Mouse (Mus musculus) forebrain, embryonic 15.5 days (tissue): ENCODE measurements at regions not wholly inside any gene's neighbourhood (a gene's known extent, or its start where the extent isn't known, plus 50 kb on each side); places are given as distances from the start of the nearest gene placed in this dataset.
"Not testable (repeated sequence)": the region's sequence is repeated elsewhere in the genome, so short reads cannot be mapped to it uniquely, and the experiment has no call there.

Experiments used
- ATAC-seq: fragments of 200-750 bp; cut with Nextera tagmentation; replicated peaks from 2 replicates; pipeline ENCODE4 v1.8.0; 2017; ENCODE audit warnings: mild to moderate bottlenecking, moderate TSS enrichment, moderate library complexity
- H3K27ac ChIP-seq: fragments of 300-500 bp; sonication (generic); replicated peaks from 2 replicates; pipeline ENCODE4 v1.5.1; 2015; ENCODE audit warnings: mild to moderate bottlenecking, inconsistent platforms
- H3K27me3 ChIP-seq: fragments of 300-500 bp; sonication (generic); 2 replicates; pipeline ENCODE4 v1.6.1; 2015; ENCODE audit warnings: inconsistent platforms
- H3K36me3 ChIP-seq: fragments of 300-500 bp; sonication (generic); 2 replicates; pipeline ENCODE4 v1.6.1; 2015; ENCODE audit warnings: mild to moderate bottlenecking, inconsistent platforms
- H3K4me1 ChIP-seq: fragments of 300-500 bp; sonication (generic); 2 replicates; pipeline ENCODE4 v1.6.1; 2015; ENCODE audit warnings: inconsistent platforms
- H3K4me2 ChIP-seq: fragments of 300-500 bp; sonication (generic); replicated peaks from 2 replicates; pipeline ENCODE4 v1.6.1; 2015; ENCODE audit warnings: mild to moderate bottlenecking, inconsistent platforms
- H3K4me3 ChIP-seq: fragments of 300-500 bp; sonication (generic); 2 replicates; pipeline ENCODE4 v1.5.1; 2015; ENCODE audit warnings: mild to moderate bottlenecking, inconsistent platforms
- H3K9ac ChIP-seq: fragments of 300-500 bp; sonication (generic); replicated peaks from 2 replicates; pipeline ENCODE4 v1.6.1; 2015; ENCODE audit warnings: mild to moderate bottlenecking, inconsistent platforms
- H3K9me3 ChIP-seq: fragments of 300-500 bp; sonication (generic); 2 replicates; pipeline ENCODE4 v1.6.1; 2016; ENCODE audit warnings: inconsistent platforms
- WGBS: fragments of 180-500 bp; shearing (Covaris S2); methylation state at CpG from one replicate; pipeline ENCODE4 v1.1.7; 2015; ENCODE audit warnings: mixed read lengths; 5-methylcytosine and 5-hydroxymethylcytosine counted together

GRCm38 (mm10) chrX:129546016-129546415, 203.5 kb upstream of the Diaph2 start:
- no peaks in the 10 kb centered on the region for H3K27me3 ChIP-seq
- H3K4me2 ChIP-seq = no peak overlapping the region
- no peaks in the 10 kb centered on the region for H3K36me3 ChIP-seq
- no peak overlapping the region for H3K4me3 ChIP-seq
- no peak overlapping the region for H3K9ac ChIP-seq
- ATAC-seq = no peak
- H3K4me1 ChIP-seq = no peaks in the 10 kb centered on the region
- H3K9me3 ChIP-seq = no peaks in the 10 kb centered on the region
- no peak overlapping the region for H3K27ac ChIP-seq

GRCm38 (mm10) chrX:129547606-129548005, 201.9 kb upstream of the Diaph2 start:
- H3K4me1 ChIP-seq = no peaks in the 10 kb centered on the region
- H3K4me2 ChIP-seq = no peak overlapping the region
- no peak overlapping the region for H3K27ac ChIP-seq
- WGBS = 88% methylated on average over 2 of the region's 2 CpGs
- no peak overlapping the region for H3K9ac ChIP-seq
- H3K27me3 ChIP-seq = no peaks in the 10 kb centered on the region
- H3K4me3 ChIP-seq = no peak overlapping the region
- H3K9me3 ChIP-seq = no peaks in the 10 kb centered on the region
- no peaks in the 10 kb centered on the region for H3K36me3 ChIP-seq
- ATAC-seq = no peak

- H3K4me2 ChIP-seq = no peak overlapping the region
- no peak for ATAC-seq
Observed at GRCm38 (mm10) chrX:129556001-129556400, 193.5 kb upstream of the Diaph2 start.

GRCm38 (mm10) chrX:129599491-129599890, 150.1 kb upstream of the Diaph2 start:
- Histone ChIP-seq H3K4me3 (no peak overlapping the region), H3K9ac (no peak overlapping the region), H3K9me3 (no peaks in the 10 kb centered on the region), H3K27ac (no peak overlapping the region), H3K4me2 (no peak overlapping the region), H3K27me3 (no peaks in the 10 kb centered on the region), H3K4me1 (no peaks in the 10 kb centered on the region), H3K36me3 (no peaks in the 10 kb centered on the region)
- no peak for ATAC-seq
- 78% methylated on average over 4 of the region's 4 CpGs for WGBS

More at GRCm38 (mm10) chrX:129556001-129556400, 193.5 kb upstream of the Diaph2 start:
- H3K27ac ChIP-seq = no peak overlapping the region
- no peaks in the 10 kb centered on the region for H3K9me3 ChIP-seq
- H3K4me1 ChIP-seq = no peaks in the 10 kb centered on the region
- H3K36me3 ChIP-seq = no peaks in the 10 kb centered on the region
- H3K27me3 ChIP-seq = no peaks in the 10 kb centered on the region
- H3K4me3 ChIP-seq = no peak overlapping the region
- no peak overlapping the region for H3K9ac ChIP-seq

GRCm38 (mm10) chrX:129607842-129608241, 141.7 kb upstream of the Diaph2 start:
- H3K36me3 ChIP-seq = no peaks in the 10 kb centered on the region
- ATAC-seq = no peak
- H3K9ac ChIP-seq = no peak overlapping the region
- H3K4me1 ChIP-seq = no peaks in the 10 kb centered on the region
- H3K27ac ChIP-seq = no peak overlapping the region
- H3K4me2 ChIP-seq = no peak overlapping the region
- H3K4me3 ChIP-seq = no peak overlapping the region
- no peaks in the 10 kb centered on the region for H3K27me3 ChIP-seq
- H3K9me3 ChIP-seq = no peaks in the 10 kb centered on the region
- WGBS = 82% methylated on average over 2 of the region's 2 CpGs

GRCm38 (mm10) chrX:129611500-129611899, 138.0 kb upstream of the Diaph2 start:
- H3K4me2 ChIP-seq, H3K4me1 ChIP-seq, H3K36me3 ChIP-seq, H3K4me3 ChIP-seq, H3K9me3 ChIP-seq, H3K27ac ChIP-seq, H3K27me3 ChIP-seq, H3K9ac ChIP-seq, ATAC-seq: not testable (repeated sequence)
- 84% methylated on average over 4 of the region's 4 CpGs for WGBS

- no peak for ATAC-seq
Observed at GRCm38 (mm10) chrX:129637016-129637415, 112.5 kb upstream of the Diaph2 start.

GRCm38 (mm10) chrX:129645106-129645505, 104.4 kb upstream of the Diaph2 start:
- no peak for ATAC-seq
- Histone ChIP-seq H3K4me1 (no peaks in the 10 kb centered on the region), H3K27ac (no peak overlapping the region), H3K27me3 (no peaks in the 10 kb centered on the region), H3K4me3 (no peak overlapping the region), H3K36me3 (no peaks in the 10 kb centered on the region), H3K4me2 (no peak overlapping the region), H3K9ac (no peak overlapping the region), H3K9me3 (no peaks in the 10 kb centered on the region)
- 44% methylated on average over 2 of the region's 2 CpGs for WGBS

More at GRCm38 (mm10) chrX:129637016-129637415, 112.5 kb upstream of the Diaph2 start:
- 49% methylated on average over 1 of the region's 1 CpGs for WGBS
- Histone ChIP-seq H3K9ac (no peak overlapping the region), H3K36me3 (no peaks in the 10 kb centered on the region), H3K4me1 (no peaks in the 10 kb centered on the region), H3K27me3 (no peaks in the 10 kb centered on the region), H3K4me3 (no peak overlapping the region), H3K27ac (no peak overlapping the region), H3K4me2 (no peak overlapping the region), H3K9me3 (no peaks in the 10 kb centered on the region)

GRCm38 (mm10) chrX:129656906-129657305, 92.6 kb upstream of the Diaph2 start:
- no peak overlapping the region for H3K4me3 ChIP-seq
- ATAC-seq = peak; percentile 61; the same call in 1 of the 2 replicates
- no peaks in the 10 kb centered on the region for H3K27me3 ChIP-seq

GRCm38 (mm10) chrX:129690677-129691076, 58.9 kb upstream of the Diaph2 start:
- no peak overlapping the region for H3K4me2 ChIP-seq

More at GRCm38 (mm10) chrX:129656906-129657305, 92.6 kb upstream of the Diaph2 start:
- Histone ChIP-seq H3K27ac (no peak overlapping the region), H3K36me3 (no peaks in the 10 kb centered on the region), H3K4me2 (no peak overlapping the region), H3K4me1 (no peaks in the 10 kb centered on the region), H3K9ac (no peak overlapping the region), H3K9me3 (peaks cover 3% of the 10 kb centered on the region; the same call in 1 of the 2 replicates)

More at GRCm38 (mm10) chrX:129690677-129691076, 58.9 kb upstream of the Diaph2 start:
- Histone ChIP-seq H3K36me3 (no peaks in the 10 kb centered on the region), H3K4me1 (no peaks in the 10 kb centered on the region), H3K9me3 (no peaks in the 10 kb centered on the region), H3K9ac (no peak overlapping the region), H3K4me3 (no peak overlapping the region), H3K27ac (no peak overlapping the region), H3K27me3 (no peaks in the 10 kb centered on the region)
- ATAC-seq = no peak
- WGBS = 100% methylated on average over 1 of the region's 1 CpGs
